Mouse (Mus musculus) heart, adult 2 months (tissue): ENCODE measurements around the gene Slc8a3. TPM values are rescaled to one million over a fixed set of nuclear protein-coding genes. Genes with fewer than 3 reads are reported as not detected.

Experiments used
- DNase-seq, 2 experiments: peaks; one replicate each; pipeline ENCODE4 v3.0.0; 2021
- H3K27ac ChIP-seq: fragments of 200-600 bp; 2 replicates; pipeline ENCODE4 v1.8.1; 2022
- H3K27me3 ChIP-seq: fragments of 200-500 bp; 2 replicates; pipeline ENCODE4 v1.6.1; 2012; ENCODE audit warnings: mild to moderate bottlenecking, low read length, inconsistent platforms, mixed read lengths; ENCODE audit not compliant: control insufficient read depth, insufficient read depth
- H3K36me3 ChIP-seq: fragments of 200-500 bp; 2 replicates; pipeline ENCODE4 v1.6.1; 2012; ENCODE audit warnings: low read length, inconsistent platforms; ENCODE audit not compliant: control insufficient read depth, insufficient read depth
- H3K4me1 ChIP-seq: fragments of 200-500 bp; 2 replicates; pipeline ENCODE4 v1.6.1; 2011; ENCODE audit warnings: low read length; ENCODE audit not compliant: control insufficient read depth, insufficient read depth
- H3K4me3 ChIP-seq: fragments of 200-600 bp; 2 replicates; pipeline ENCODE4 v1.8.1; 2022
- H3K79me2 ChIP-seq: fragments of 200-500 bp; replicated peaks from 2 replicates; pipeline ENCODE4 v1.6.1; 2012; ENCODE audit warnings: mild to moderate bottlenecking, inconsistent platforms, low read length, moderate library complexity, mixed read lengths; ENCODE audit not compliant: control insufficient read depth, insufficient read depth
- H3K9ac ChIP-seq: fragments of 200-500 bp; 2 replicates; pipeline ENCODE4 v1.6.1; 2012; ENCODE audit warnings: low read depth, mild to moderate bottlenecking, control low read depth, inconsistent platforms, low read length, mixed read lengths
- CTCF ChIP-seq: fragments of 200-600 bp; IDR thresholded peaks from 2 replicates; pipeline ENCODE4 v1.8.1; 2022; ENCODE audit warnings: antibody characterized with exemption, mild to moderate bottlenecking, moderate library complexity
- EP300 ChIP-seq: fragments of 200-500 bp; IDR thresholded peaks from 2 replicates; pipeline ENCODE4 v1.6.1; 2011; ENCODE audit warnings: low read depth, low read length, control low read depth; ENCODE audit not compliant: insufficient read depth
- POLR2A ChIP-seq: fragments of 200-500 bp; IDR thresholded peaks from 2 replicates; pipeline ENCODE4 v1.6.1; 2011; ENCODE audit warnings: mild to moderate bottlenecking, low read depth, low read length, control low read depth; ENCODE audit not compliant: insufficient read depth
- WGBS: fragments of 180-500 bp; shearing (Covaris S2); methylation state at CpG from one replicate; pipeline ENCODE4 v1.1.7; 2018; 5-methylcytosine and 5-hydroxymethylcytosine counted together
- intact Hi-C: fragments of 180-260 bp; cut with DNase I; formaldehyde crosslinking; loops from one replicate; pipeline ENCODE4 v1.15.1; 2025
- polyA plus RNA-seq: library from polyadenylated mRNA; depleted of rRNA; stranded (reverse); fragments of >200 nt; gene quantifications from 2 replicates; pipeline ENCODE4 v1.2.3, GENCODE M21; 2012
- total RNA-seq, 2 experiments: library from RNA; stranded (reverse); gene quantifications; 2 replicates each; pipeline ENCODE4 v1.2.3; 2021

The Slc8a3 gene
- total and polyA plus RNA-seq, 3 experiments: 0.08 to 0.18 TPM; not detected in 1

- intact Hi-C loops: no loop called here
- WGBS: 77% methylated on average over 2 of the region's 2 CpGs
Observed at GRCm38 (mm10) chr12:81170076-81170475, 162.9 kb downstream of the Slc8a3 start.

GRCm38 (mm10) chr12:81168494-81168893 is 164.5 kb downstream of the Slc8a3 start:
- no peak overlapping the region for H3K4me3 ChIP-seq
- H3K36me3 ChIP-seq: no peaks in the 10 kb centered on the region
- no peak for DNase-seq
- TF ChIP-seq POLR2A: no peak
- TF ChIP-seq CTCF: 0 out of 2 replicates have a peak, but pooled peaks have one; percentile 5
- TF ChIP-seq EP300: no peak
- no peak overlapping the region for H3K27ac ChIP-seq
- WGBS: 64% methylated on average over 2 of the region's 2 CpGs
- H3K9ac ChIP-seq: no peak overlapping the region
- H3K27me3 ChIP-seq: no peaks in the 10 kb centered on the region
- intact Hi-C loops: no loop called here
- no peaks in the 10 kb centered on the region for H3K79me2 ChIP-seq
- no peaks in the 10 kb centered on the region for H3K4me1 ChIP-seq

More at GRCm38 (mm10) chr12:81170076-81170475, 162.9 kb downstream of the Slc8a3 start:
- Histone ChIP-seq H3K27ac (no peak overlapping the region), H3K9ac (no peak overlapping the region), H3K27me3 (no peaks in the 10 kb centered on the region), H3K36me3 (no peaks in the 10 kb centered on the region), H3K4me1 (no peaks in the 10 kb centered on the region), H3K79me2 (no peaks in the 10 kb centered on the region), H3K4me3 (no peak overlapping the region)
- DNase-seq: no peak
- TF ChIP-seq CTCF (peak; percentile 37), POLR2A (no peak)

- intact Hi-C loops: no loop called here
- no peaks in the 10 kb centered on the region for H3K4me1 ChIP-seq
- no peak overlapping the region for H3K27ac ChIP-seq
- 80% methylated on average over 7 of the region's 7 CpGs for WGBS
- TF ChIP-seq EP300 (no peak), CTCF (no peak), POLR2A (no peak)
- H3K4me3 ChIP-seq: no peak overlapping the region
- no peak overlapping the region for H3K9ac ChIP-seq
- no peaks in the 10 kb centered on the region for H3K27me3 ChIP-seq
- no peak for DNase-seq
- H3K79me2 ChIP-seq: no peaks in the 10 kb centered on the region
- no peaks in the 10 kb centered on the region for H3K36me3 ChIP-seq
Observed at GRCm38 (mm10) chr12:81168031-81168430, 164.9 kb downstream of the Slc8a3 start.

GRCm38 (mm10) chr12:81167142-81167541 is 165.8 kb downstream of the Slc8a3 start:
- no peaks in the 10 kb centered on the region for H3K27me3 ChIP-seq
- H3K79me2 ChIP-seq: no peaks in the 10 kb centered on the region
- no peaks in the 10 kb centered on the region for H3K36me3 ChIP-seq
- no peaks in the 10 kb centered on the region for H3K4me1 ChIP-seq
- 75% methylated on average over 9 of the region's 9 CpGs for WGBS
- no peak for DNase-seq
- H3K9ac ChIP-seq: no peak overlapping the region
- intact Hi-C loops: no loop called here
- no peak overlapping the region for H3K27ac ChIP-seq
- TF ChIP-seq CTCF (no peak), EP300 (no peak), POLR2A (no peak)
- no peak overlapping the region for H3K4me3 ChIP-seq

GRCm38 (mm10) chr12:81166615-81167014 is 166.4 kb downstream of the Slc8a3 start:
- no peaks in the 10 kb centered on the region for H3K79me2 ChIP-seq
- H3K27ac ChIP-seq: no peak overlapping the region
- intact Hi-C loops: no loop called here
- H3K4me3 ChIP-seq: no peak overlapping the region
- no peak for DNase-seq
- H3K27me3 ChIP-seq: no peaks in the 10 kb centered on the region
- no peak for TF ChIP-seq EP300
- no peak for TF ChIP-seq CTCF
- no peak for TF ChIP-seq POLR2A
- no peaks in the 10 kb centered on the region for H3K4me1 ChIP-seq
- WGBS: 85% methylated on average over 8 of the region's 8 CpGs
- H3K36me3 ChIP-seq: no peaks in the 10 kb centered on the region
- no peak overlapping the region for H3K9ac ChIP-seq

- Histone ChIP-seq H3K9ac (no peak overlapping the region), H3K4me3 (no peak overlapping the region), H3K27me3 (no peaks in the 10 kb centered on the region), H3K4me1 (no peaks in the 10 kb centered on the region), H3K79me2 (no peaks in the 10 kb centered on the region), H3K36me3 (no peaks in the 10 kb centered on the region), H3K27ac (no peak overlapping the region)
- WGBS: 68% methylated on average over 10 of the region's 10 CpGs
- no peak for DNase-seq
- no peak for TF ChIP-seq CTCF
- no peak for TF ChIP-seq POLR2A
- TF ChIP-seq EP300: no peak
- intact Hi-C loops: no loop called here
Observed at GRCm38 (mm10) chr12:81166092-81166491, 166.9 kb downstream of the Slc8a3 start.

- DNase-seq: no peak
- TF ChIP-seq EP300 (no peak), CTCF (no peak), POLR2A (no peak)
- Histone ChIP-seq H3K36me3 (no peaks in the 10 kb centered on the region), H3K9ac (no peak overlapping the region), H3K4me3 (no peak overlapping the region), H3K27ac (no peak overlapping the region), H3K27me3 (no peaks in the 10 kb centered on the region), H3K79me2 (no peaks in the 10 kb centered on the region), H3K4me1 (no peaks in the 10 kb centered on the region; the same call in 1 of the 2 replicates)
- WGBS: 69% methylated on average over 3 of the region's 3 CpGs
- intact Hi-C loops: no loop called here
Observed at GRCm38 (mm10) chr12:81163566-81163965, 169.4 kb downstream of the Slc8a3 start.
